ENCODE assay signal across 19 mouse cellular contexts in genomic region chr1:72585971-72586875, GRCm38 (mm10). TPM values are rescaled to one million over a fixed set of nuclear protein-coding genes. Genes with fewer than 3 reads are reported as not detected.
"Had no signal": no experiment of that assay in that cellular context is flagged by ENCODE, and none has a peak within 500 bp of the region (broad histone marks: within the 10 kb centered on the region; RNA-seq: fewer than 3 reads in every experiment).

No protein-coding gene starts in this region.

- H3K9me3 ChIP-seq: lung, embryonic 15.5 days; megakaryocyte, embryonic 14.5 days; midbrain, embryonic 13.5 days; midbrain, embryonic 15.5 days; neural tube, embryonic 12.5 days; stomach, embryonic 15.5 days had no signal

- H3K4me3 ChIP-seq: lung, embryonic 15.5 days; megakaryocyte, embryonic 14.5 days; midbrain, embryonic 13.5 days; midbrain, embryonic 15.5 days; neural tube, embryonic 12.5 days; stomach, embryonic 15.5 days had no signal

- DNase-seq: lung, adult 2 months; lung, postnatal 14 days; lung, postnatal 36 days; right cerebral cortex, postnatal 14 days; thymus, adult 2 months; thymus, postnatal 25 days; thymus, postnatal 4 days had no signal

- H3K9ac ChIP-seq: lung, embryonic 15.5 days; midbrain, embryonic 13.5 days; midbrain, embryonic 15.5 days; neural tube, embryonic 12.5 days; stomach, embryonic 15.5 days had no signal

- H3K27me3 ChIP-seq: lung, embryonic 15.5 days; megakaryocyte, embryonic 14.5 days; midbrain, embryonic 13.5 days; midbrain, embryonic 15.5 days; neural tube, embryonic 12.5 days; stomach, embryonic 15.5 days had no signal

- H3K27ac ChIP-seq: lung, embryonic 15.5 days; macrophage; midbrain, embryonic 13.5 days; midbrain, embryonic 15.5 days; neural tube, embryonic 12.5 days; stomach, embryonic 15.5 days; stomach, postnatal 0 days had no signal

- ATAC-seq: lung, postnatal 0 days; midbrain, embryonic 13.5 days; midbrain, embryonic 15.5 days had no signal

- H3K4me2 ChIP-seq: lung, embryonic 15.5 days; midbrain, embryonic 11.5 days; midbrain, embryonic 13.5 days; midbrain, embryonic 15.5 days; neural tube, embryonic 12.5 days; stomach, embryonic 15.5 days had no signal

RNA-seq across cellular contexts. Expression of gene March4, which starts 49.5 kb away (rescaled TPM):
- total RNA-seq: monocyte, adult 5-6 weeks; neutrophil, adult 5-6 weeks had no signal
- polyA plus RNA-seq: macrophage; thymus, adult 2 months had no signal
